Mouse (Mus musculus): ENCODE measurements around the gene Nt5c2. TPM values are rescaled to one million over a fixed set of nuclear protein-coding genes. Genes with fewer than 3 reads are reported as not detected.

Nt5c2 gene
- total and polyA plus RNA-seq, 2 experiments from 2014 or later = 64.1 to 81.8 TPM

- H3K4me1 ChIP-seq (ENCODE audit: insufficient read depth, low read length) = no peaks in the 10 kb centered on the region
- no peaks in the 10 kb centered on the region for H3K9me3 ChIP-seq (ENCODE audit: low read length)
- H3K27me3 ChIP-seq (ENCODE audit: insufficient read depth, low read length) = no peaks in the 10 kb centered on the region
- H3K36me3 ChIP-seq (ENCODE audit: insufficient read depth, low read length) = peaks cover 54% of the 10 kb centered on the region
- DNase-seq (ENCODE audit: low spot score) (no peak), ATAC-seq (ENCODE audit: low FRiP score) (no peak)
- no peak overlapping the region for H3K9ac ChIP-seq (replicated peaks; ENCODE audit: low read length, poor library complexity, severe bottlenecking)
- no peak overlapping the region for H3K4me3 ChIP-seq (ENCODE audit: low read depth, low read length)
- WGBS = 96% methylated on average over 8 of the region's 8 CpGs
- H3K27ac ChIP-seq (ENCODE audit: low read depth, low read length) = no peak overlapping the region
- TF ChIP-seq CTCF (IDR thresholded peaks at IDR 0.05) = no peak
- no peak overlapping the region for H3K4me2 ChIP-seq (ENCODE audit: low read depth, low read length, poor library complexity, severe bottlenecking)
Observed at GRCm38 (mm10) chr19:46890657-46891056, 124.3 kb downstream of the Nt5c2 start.

GRCm38 (mm10) chr19:46889666-46890065 is 125.3 kb downstream of the Nt5c2 start:
- no peak for ATAC-seq (ENCODE audit: low FRiP score)

GRCm38 (mm10) chr19:46887811-46888527 is 127.0 kb downstream of the Nt5c2 start:
- H3K4me1 ChIP-seq (ENCODE audit: insufficient read depth, low read length) = no peaks in the 10 kb centered on the region
- H3K4me3 ChIP-seq (ENCODE audit: low read depth, low read length) = no peak overlapping the region
- no peak for TF ChIP-seq CTCF (IDR thresholded peaks at IDR 0.05)
- H3K4me2 ChIP-seq (ENCODE audit: low read depth, low read length, poor library complexity, severe bottlenecking) = no peak overlapping the region
- 85% methylated on average over 14 of the region's 14 CpGs for WGBS
- no peak for DNase-seq (ENCODE audit: low spot score)
- peaks cover 73% of the 10 kb centered on the region for H3K36me3 ChIP-seq (ENCODE audit: insufficient read depth, low read length)
- ATAC-seq (ENCODE audit: low FRiP score) = no peak
- no peaks in the 10 kb centered on the region for H3K27me3 ChIP-seq (ENCODE audit: insufficient read depth, low read length)
- H3K9me3 ChIP-seq (ENCODE audit: low read length) = no peaks in the 10 kb centered on the region
- no peak overlapping the region for H3K9ac ChIP-seq (replicated peaks; ENCODE audit: low read length, poor library complexity, severe bottlenecking)
- no peak overlapping the region for H3K27ac ChIP-seq (ENCODE audit: low read depth, low read length)

More at GRCm38 (mm10) chr19:46889666-46890065, 125.3 kb downstream of the Nt5c2 start:
- no peak overlapping the region for H3K9ac ChIP-seq (replicated peaks; ENCODE audit: low read length, poor library complexity, severe bottlenecking)
- no peak overlapping the region for H3K4me2 ChIP-seq (ENCODE audit: low read depth, low read length, poor library complexity, severe bottlenecking)
- no peak overlapping the region for H3K4me3 ChIP-seq (ENCODE audit: low read depth, low read length)
- no peaks in the 10 kb centered on the region for H3K27me3 ChIP-seq (ENCODE audit: insufficient read depth, low read length)
- H3K36me3 ChIP-seq (ENCODE audit: insufficient read depth, low read length) = peaks cover 64% of the 10 kb centered on the region
- no peaks in the 10 kb centered on the region for H3K9me3 ChIP-seq (ENCODE audit: low read length)
- no peak overlapping the region for H3K27ac ChIP-seq (ENCODE audit: low read depth, low read length)
- no peaks in the 10 kb centered on the region for H3K4me1 ChIP-seq (ENCODE audit: insufficient read depth, low read length)
- 95% methylated on average over 8 of the region's 8 CpGs for WGBS
- no peak for DNase-seq (ENCODE audit: low spot score)
- TF ChIP-seq CTCF (IDR thresholded peaks at IDR 0.05) = no peak

- no peak for ATAC-seq (ENCODE audit: low FRiP score)
- no peak overlapping the region for H3K4me2 ChIP-seq (ENCODE audit: low read depth, low read length, poor library complexity, severe bottlenecking)
Observed at GRCm38 (mm10) chr19:46886826-46887225, 128.1 kb downstream of the Nt5c2 start.

GRCm38 (mm10) chr19:46885365-46885764 is 129.6 kb downstream of the Nt5c2 start:
- Histone ChIP-seq H3K27ac (ENCODE audit: low read depth, low read length) (no peak overlapping the region), H3K9me3 (ENCODE audit: low read length) (no peaks in the 10 kb centered on the region), H3K4me3 (ENCODE audit: low read depth, low read length) (no peak overlapping the region), H3K9ac (replicated peaks; ENCODE audit: low read length, poor library complexity, severe bottlenecking) (no peak overlapping the region), H3K4me1 (ENCODE audit: insufficient read depth, low read length) (no peaks in the 10 kb centered on the region), H3K27me3 (ENCODE audit: insufficient read depth, low read length) (no peaks in the 10 kb centered on the region), H3K4me2 (ENCODE audit: low read depth, low read length, poor library complexity, severe bottlenecking) (no peak overlapping the region), H3K36me3 (ENCODE audit: insufficient read depth, low read length) (peaks cover 64% of the 10 kb centered on the region)
- DNase-seq (ENCODE audit: low spot score) = no peak
- no peak for ATAC-seq (ENCODE audit: low FRiP score)
- WGBS = over 99% methylated on average over 4 of the region's 4 CpGs
- TF ChIP-seq CTCF (IDR thresholded peaks at IDR 0.05) = no peak

More at GRCm38 (mm10) chr19:46886826-46887225, 128.1 kb downstream of the Nt5c2 start:
- H3K9me3 ChIP-seq (ENCODE audit: low read length) = no peaks in the 10 kb centered on the region
- peaks cover 71% of the 10 kb centered on the region for H3K36me3 ChIP-seq (ENCODE audit: insufficient read depth, low read length)
- H3K4me1 ChIP-seq (ENCODE audit: insufficient read depth, low read length) = no peaks in the 10 kb centered on the region
- TF ChIP-seq CTCF (IDR thresholded peaks at IDR 0.05) = no peak
- no peaks in the 10 kb centered on the region for H3K27me3 ChIP-seq (ENCODE audit: insufficient read depth, low read length)
- WGBS = 88% methylated on average over 7 of the region's 7 CpGs
- H3K27ac ChIP-seq (ENCODE audit: low read depth, low read length) = no peak overlapping the region
- DNase-seq (ENCODE audit: low spot score) = no peak
- no peak overlapping the region for H3K4me3 ChIP-seq (ENCODE audit: low read depth, low read length)
- no peak overlapping the region for H3K9ac ChIP-seq (replicated peaks; ENCODE audit: low read length, poor library complexity, severe bottlenecking)

- Histone ChIP-seq H3K4me1 (ENCODE audit: insufficient read depth, low read length) (no peaks in the 10 kb centered on the region), H3K9me3 (ENCODE audit: low read length) (no peaks in the 10 kb centered on the region), H3K36me3 (ENCODE audit: insufficient read depth, low read length) (peaks cover 35% of the 10 kb centered on the region), H3K27me3 (ENCODE audit: insufficient read depth, low read length) (no peaks in the 10 kb centered on the region), H3K4me3 (ENCODE audit: low read depth, low read length) (no peak overlapping the region), H3K9ac (replicated peaks; ENCODE audit: low read length, poor library complexity, severe bottlenecking) (no peak overlapping the region), H3K27ac (ENCODE audit: low read depth, low read length) (no peak overlapping the region), H3K4me2 (ENCODE audit: low read depth, low read length, poor library complexity, severe bottlenecking) (no peak overlapping the region)
- DNase-seq (ENCODE audit: low spot score) (no peak), ATAC-seq (ENCODE audit: low FRiP score) (no peak)
- 92% methylated on average over 2 of the region's 2 CpGs for WGBS
- no peak for TF ChIP-seq CTCF (IDR thresholded peaks at IDR 0.05)
Observed at GRCm38 (mm10) chr19:46879876-46880275, 135.1 kb downstream of the Nt5c2 start.

All from midbrain, postnatal 0 days (tissue).